Mouse (Mus musculus) midbrain, embryonic 16.5 days (tissue): ENCODE measurements at regions not wholly inside any gene's neighbourhood (a gene's known extent, or its start where the extent isn't known, plus 50 kb on each side); places are given as distances from the start of the nearest gene placed in this dataset.

Experiments used
- ATAC-seq: fragments of 200-750 bp; cut with Nextera tagmentation; 2 replicates; pipeline ENCODE4 v1.8.0; 2017; ENCODE audit warnings: moderate TSS enrichment
- H3K27ac ChIP-seq: fragments of 300-500 bp; sonication (generic); 2 replicates; pipeline ENCODE4 v1.5.1; 2014; ENCODE audit warnings: mild to moderate bottlenecking, low read length, mixed read lengths
- H3K27me3 ChIP-seq: fragments of 300-500 bp; sonication (generic); 2 replicates; pipeline ENCODE4 v1.6.1; 2014; ENCODE audit warnings: low read depth, low read length, mixed read lengths; ENCODE audit not compliant: control insufficient read depth, insufficient read depth
- H3K36me3 ChIP-seq: fragments of 300-500 bp; sonication (generic); 2 replicates; pipeline ENCODE4 v1.6.1; 2014; ENCODE audit warnings: mild to moderate bottlenecking, low read length, moderate library complexity, mixed read lengths; ENCODE audit not compliant: control insufficient read depth, insufficient read depth
- H3K4me1 ChIP-seq: fragments of 300-500 bp; sonication (generic); 2 replicates; pipeline ENCODE4 v1.6.1; 2014; ENCODE audit warnings: mild to moderate bottlenecking, low read length, mixed read lengths; ENCODE audit not compliant: control insufficient read depth, insufficient read depth
- H3K4me2 ChIP-seq: fragments of 300-500 bp; sonication (generic); 2 replicates; pipeline ENCODE4 v1.6.1; 2014; ENCODE audit warnings: mild to moderate bottlenecking, low read length, mixed read lengths
- H3K4me3 ChIP-seq: fragments of 300-500 bp; sonication (generic); 2 replicates; pipeline ENCODE4 v1.5.1; 2014; ENCODE audit warnings: low read depth, mild to moderate bottlenecking, low read length, moderate library complexity, mixed read lengths
- H3K9ac ChIP-seq: fragments of 300-500 bp; sonication (generic); 2 replicates; pipeline ENCODE4 v1.6.1; 2014; ENCODE audit warnings: low read depth, low read length, mixed read lengths
- H3K9me3 ChIP-seq: fragments of 300-500 bp; sonication (generic); replicated peaks from 2 replicates; pipeline ENCODE4 v1.6.1; 2014; ENCODE audit warnings: mild to moderate bottlenecking, low read length, mixed read lengths; ENCODE audit not compliant: control insufficient read depth, poor library complexity, severe bottlenecking
- whole genome bisulfite sequencing: fragments of 180-500 bp; shearing (Covaris S2); extraction: QIAGEN DNeasy Blood & Tissue Kit; methylation state at CpG from one replicate; pipeline ENCODE4 v1.1.7; 2014; 5-methylcytosine and 5-hydroxymethylcytosine counted together

DNA sequence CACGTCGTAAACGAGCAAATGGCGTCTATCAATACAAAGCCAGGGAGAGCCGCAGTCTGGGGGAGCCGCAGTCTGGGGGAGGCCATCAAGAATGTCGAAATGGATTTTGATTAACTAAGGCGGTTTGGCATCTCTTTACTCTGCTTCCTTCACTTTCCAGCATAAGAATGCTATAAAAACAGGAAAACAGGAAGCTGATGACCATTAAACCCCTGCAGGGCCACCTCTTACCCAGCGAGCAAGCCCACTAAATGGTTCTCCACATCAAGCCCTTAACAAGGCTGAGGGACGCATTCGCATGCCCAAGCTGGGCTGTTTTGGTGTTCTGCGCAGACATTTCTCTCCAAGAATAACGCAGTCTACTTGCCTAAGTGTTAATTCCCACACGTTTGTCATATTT lies 64.0 kb upstream of the Sall4 start:
- no peak overlapping the region for H3K27ac ChIP-seq
- H3K4me3 ChIP-seq = no peak overlapping the region
- no peaks in the 10 kb centered on the region for H3K9me3 ChIP-seq
- H3K36me3 ChIP-seq = no peaks in the 10 kb centered on the region
- no peak overlapping the region for H3K4me2 ChIP-seq
- 58% methylated on average over 14 of the region's 14 CpGs for WGBS
- ATAC-seq = no peak
- H3K27me3 ChIP-seq = no peaks in the 10 kb centered on the region
- H3K4me1 ChIP-seq = no peaks in the 10 kb centered on the region
- no peak overlapping the region for H3K9ac ChIP-seq

DNA sequence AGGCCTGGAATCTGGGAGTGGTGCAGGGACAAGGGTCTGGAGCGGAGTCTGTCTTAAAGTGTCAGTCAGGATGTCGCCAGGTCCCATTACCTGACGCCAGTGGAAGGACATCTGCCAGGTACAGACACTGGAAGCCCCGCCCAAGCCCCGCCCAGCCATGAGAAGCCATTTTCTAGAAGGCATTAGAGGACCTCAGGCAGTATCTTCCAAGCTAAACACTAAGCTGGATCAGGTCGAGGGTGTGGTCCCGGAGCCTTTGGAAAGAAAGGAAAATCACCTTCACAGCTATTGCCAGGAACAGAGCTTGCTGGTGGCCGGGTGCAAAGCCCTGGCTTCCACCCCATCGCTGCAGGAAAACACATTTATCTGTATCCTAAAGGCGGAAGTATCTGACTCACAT lies 52.9 kb upstream of the Sall4 start:
- Histone ChIP-seq H3K9ac (no peak overlapping the region), H3K4me2 (no peak overlapping the region), H3K9me3 (no peaks in the 10 kb centered on the region), H3K4me1 (no peaks in the 10 kb centered on the region), H3K27me3 (no peaks in the 10 kb centered on the region), H3K27ac (no peak overlapping the region), H3K36me3 (no peaks in the 10 kb centered on the region), H3K4me3 (no peak overlapping the region)
- ATAC-seq = no peak
- 88% methylated on average over 10 of the region's 10 CpGs for WGBS
